Mouse (Mus musculus): ENCODE results near the gene B430305J03Rik.

The B430305J03Rik gene

DNA sequence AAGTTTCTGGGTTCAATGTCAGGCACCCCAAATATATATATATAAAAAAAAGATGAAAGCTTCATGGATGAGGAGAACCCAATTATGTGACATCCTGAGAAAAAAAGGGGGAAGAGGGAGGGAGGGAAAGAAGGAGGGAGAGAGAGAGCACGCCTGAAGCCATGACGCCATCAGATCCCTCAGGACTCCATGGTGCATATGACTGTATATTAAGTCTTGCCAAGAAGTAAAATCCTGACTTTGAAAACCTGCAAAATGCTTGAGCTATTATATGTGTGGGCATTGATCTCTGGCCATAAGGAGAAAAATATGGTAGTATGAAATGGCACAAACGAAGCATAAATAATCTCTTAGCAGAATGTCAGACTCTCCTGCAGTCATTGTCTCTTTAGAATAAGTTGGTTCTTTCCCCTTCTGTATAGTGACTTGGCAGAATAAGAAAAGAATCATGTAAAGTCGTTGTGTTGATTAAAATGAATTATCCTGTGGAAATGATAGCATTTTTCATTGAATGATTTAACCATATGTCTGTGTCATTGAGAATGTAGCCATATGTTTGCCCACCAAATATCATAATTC lies 17.6 kb downstream of the B430305J03Rik start:
- no peak for DNase-seq (ENCODE audit: low spot score)

- DNase-seq (ENCODE audit: low spot score) = no peak
Measured at GRCm38 (mm10) chr3:61345636-61346035, 20.1 kb downstream of the B430305J03Rik start.

DNA sequence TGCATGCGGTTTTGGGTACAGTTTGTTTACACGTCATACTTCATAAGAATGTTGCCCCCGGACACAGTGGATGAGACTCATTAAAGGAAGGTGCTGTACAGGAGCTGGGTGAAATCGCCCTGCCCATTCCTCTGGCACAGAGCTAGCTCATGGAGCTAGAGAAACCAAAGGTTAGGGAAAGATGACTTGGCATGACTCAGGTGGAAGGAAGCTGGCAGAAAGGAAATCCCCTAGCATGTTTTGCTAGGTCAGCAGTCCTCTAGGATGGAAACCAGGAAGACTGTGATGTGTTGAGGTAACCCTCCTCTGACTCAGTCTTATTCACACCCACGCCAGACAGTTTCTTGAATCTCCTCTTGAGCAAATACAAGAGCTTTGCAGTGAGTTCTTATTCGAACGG lies 21.7 kb downstream of the B430305J03Rik start:
- DNase-seq (ENCODE audit: low spot score) = no peak

GRCm38 (mm10) chr3:61340321-61340720 lies 25.4 kb downstream of the B430305J03Rik start:
- no peak for DNase-seq (ENCODE audit: low spot score)

DNA sequence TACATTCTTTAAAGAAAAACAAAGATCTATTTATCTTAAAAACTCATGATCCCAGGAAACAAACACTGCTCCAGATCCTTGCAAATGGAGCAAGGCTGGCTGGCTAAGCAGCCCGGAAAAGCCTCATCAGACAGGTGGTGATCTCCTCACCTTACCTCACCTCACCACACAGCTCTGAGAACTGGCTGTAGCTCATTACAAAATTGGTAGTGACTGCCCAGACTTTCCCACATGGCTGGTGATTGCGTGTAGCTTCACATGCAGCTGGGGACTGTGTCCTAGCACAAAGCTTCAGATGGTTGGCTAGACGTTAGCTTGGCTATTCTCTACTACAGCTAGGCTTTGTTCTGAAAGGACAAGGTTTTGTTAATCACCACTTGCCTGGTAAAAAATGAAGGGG lies 28.5 kb downstream of the B430305J03Rik start:
- DNase-seq (ENCODE audit: low spot score) = no peak

GRCm38 (mm10) chr3:61336205-61336604 lies 29.5 kb downstream of the B430305J03Rik start:
- DNase-seq (ENCODE audit: low spot score) = no peak

GRCm38 (mm10) chr3:61321632-61322031 lies 44.1 kb downstream of the B430305J03Rik start:
- no peak for DNase-seq (ENCODE audit: low spot score)

DNA sequence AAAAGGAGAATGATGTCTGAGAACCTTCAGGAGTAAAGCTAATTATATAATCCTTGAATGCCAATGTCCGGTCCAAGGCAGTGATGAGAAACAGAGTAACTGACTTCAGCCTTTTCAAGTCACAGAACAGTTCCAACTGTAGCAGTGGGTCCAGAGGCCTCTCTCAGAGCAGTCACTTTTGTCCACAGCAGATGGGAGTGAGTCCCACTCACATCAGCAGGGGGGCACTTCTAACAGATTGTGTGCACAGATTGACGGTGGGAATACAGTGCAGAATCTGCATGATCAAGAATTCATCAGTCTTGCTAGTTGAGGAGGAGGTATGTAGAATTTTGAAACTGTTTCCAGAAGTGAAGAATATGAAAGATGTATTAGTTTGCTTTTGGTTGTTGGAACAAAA lies 45.7 kb downstream of the B430305J03Rik start:
- no peak for DNase-seq (ENCODE audit: low spot score)

GRCm38 (mm10) chr3:61315002-61315401 lies 50.7 kb downstream of the B430305J03Rik start:
- DNase-seq (ENCODE audit: low spot score) = no peak

Measured in ovary, postnatal 14 days (tissue).